Mouse (Mus musculus) left cerebral cortex, postnatal 36 days (tissue): ENCODE data around the gene Kyat1. TPM values are rescaled to one million over a fixed set of nuclear protein-coding genes. Genes with fewer than 3 reads are reported as not detected.

Experiments
- DNase-seq, 2 experiments: peaks; one replicate each; pipeline ENCODE4 v3.0.0; 2021 to 2022; ENCODE audit warnings: low spot score in 2 of 2, mixed read lengths in 1 of 2
- intact Hi-C: fragments of 180-260 bp; cut with DNase I; formaldehyde crosslinking; loops from one replicate; pipeline ENCODE4 v1.15.1; 2025
- total RNA-seq, 2 experiments: library from RNA; stranded (reverse); gene quantifications; 2 replicates each; pipeline ENCODE4 v1.2.3; 2021

The Kyat1 gene
- total RNA-seq: 10 to 100 TPM; 14.2 to 15.4 TPM

- intact Hi-C loops: loop anchor here (1.0 kb wide), 1 partner anchor 32 kb away; the partner anchor contains the start of gene Lrrc8a
- DNase-seq: peak; percentile 88 to 92
Observed at GRCm38 (mm10) chr2:30205629-30206357, at the start of gene Kyat1. Kyat1 (minus strand) TSS chr2:30205847.

DNA sequence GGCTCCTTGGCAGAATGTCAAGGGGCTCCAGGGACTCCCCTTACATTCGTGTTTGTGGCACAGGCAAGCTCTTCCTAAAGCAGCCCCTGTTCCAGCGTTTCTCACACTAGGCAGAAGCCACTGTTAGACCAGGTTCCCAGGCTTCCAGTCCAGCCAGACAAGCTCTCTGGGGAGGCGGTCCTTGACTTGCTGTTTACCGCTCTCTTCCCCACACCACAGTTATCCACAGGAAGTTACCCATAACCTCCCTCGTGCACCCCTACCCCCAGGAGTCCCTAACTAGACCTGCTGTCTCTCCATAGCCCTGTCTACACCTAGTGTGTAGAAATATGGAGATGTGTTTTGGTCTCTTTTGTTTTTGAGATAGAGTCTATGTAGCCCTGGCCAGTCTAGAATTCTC is 48.2 kb upstream of the Kyat1 start:
- intact Hi-C loops: no loop called here

DNA sequence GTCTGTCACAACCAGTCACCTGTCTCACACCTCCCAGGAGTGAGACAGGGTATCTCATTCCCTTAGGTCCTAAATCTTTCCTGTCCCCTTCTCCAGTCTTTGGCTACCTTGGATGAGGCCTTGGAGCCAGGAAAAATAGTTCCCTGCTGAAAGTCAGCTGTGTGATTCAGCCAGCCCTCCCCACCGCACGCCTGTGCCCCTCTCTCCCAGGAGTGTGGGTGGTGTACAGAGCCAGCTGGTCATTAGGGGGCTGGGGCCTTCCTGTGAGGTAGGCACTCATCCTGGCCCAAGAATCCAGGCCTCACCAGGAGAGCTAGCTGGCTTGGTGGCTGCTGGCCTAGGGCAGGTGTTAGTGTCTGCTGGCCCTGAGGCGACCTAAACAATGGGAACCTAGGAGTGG is 46.9 kb upstream of the Kyat1 start:
- no peak for DNase-seq
- intact Hi-C loops: no loop called here

More for the DNA sequence above, 48.2 kb upstream of the Kyat1 start:
- DNase-seq: no peak

GRCm38 (mm10) chr2:30251417-30252104 is 45.9 kb upstream of the Kyat1 start:
- intact Hi-C loops: no loop called here
- no peak for DNase-seq

GRCm38 (mm10) chr2:30250166-30251128 is 44.8 kb upstream of the Kyat1 start:
- DNase-seq: no peak

DNA sequence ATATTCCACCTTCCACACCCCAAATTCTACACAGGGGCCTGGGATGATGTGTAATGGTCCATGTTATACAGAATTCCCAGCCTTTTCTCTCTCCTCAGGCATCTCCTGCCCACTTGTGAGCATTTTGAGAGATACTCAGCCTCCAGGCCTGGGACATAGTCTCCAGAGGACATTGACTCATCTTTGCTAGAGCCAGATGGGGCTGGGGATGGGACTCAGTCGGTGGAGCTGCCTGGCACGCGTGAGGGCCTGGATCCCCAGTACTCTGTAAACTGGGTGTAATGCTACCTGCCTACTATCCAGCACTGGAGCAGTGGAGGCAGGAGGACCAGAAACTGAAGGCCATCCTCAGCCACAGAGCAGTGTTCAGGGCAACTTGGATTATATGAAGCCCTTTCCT is 43.5 kb upstream of the Kyat1 start:
- intact Hi-C loops: no loop called here
- no peak for DNase-seq

More at GRCm38 (mm10) chr2:30250166-30251128, 44.8 kb upstream of the Kyat1 start:
- intact Hi-C loops: no loop called here

DNA sequence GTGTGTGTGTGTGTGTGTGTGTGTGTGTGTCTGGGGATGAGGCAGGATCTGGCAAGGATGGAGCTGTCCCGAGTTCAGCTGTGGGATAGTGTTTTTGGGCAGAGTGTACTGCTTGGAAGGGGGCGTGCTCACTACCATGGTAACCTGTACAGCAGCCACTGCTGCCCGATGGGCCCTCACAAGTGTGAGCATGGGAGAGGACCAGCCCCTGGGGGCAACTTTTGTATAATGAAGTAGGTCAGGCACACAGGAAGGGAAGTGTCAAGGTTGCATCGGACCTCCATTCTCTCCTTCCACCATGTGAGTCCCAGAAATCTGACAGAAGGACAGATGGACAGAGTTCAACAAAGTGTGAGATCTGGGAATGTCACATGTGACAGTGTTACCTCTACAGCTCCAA is 42.0 kb upstream of the Kyat1 start:
- DNase-seq: no peak
- intact Hi-C loops: no loop called here

DNA sequence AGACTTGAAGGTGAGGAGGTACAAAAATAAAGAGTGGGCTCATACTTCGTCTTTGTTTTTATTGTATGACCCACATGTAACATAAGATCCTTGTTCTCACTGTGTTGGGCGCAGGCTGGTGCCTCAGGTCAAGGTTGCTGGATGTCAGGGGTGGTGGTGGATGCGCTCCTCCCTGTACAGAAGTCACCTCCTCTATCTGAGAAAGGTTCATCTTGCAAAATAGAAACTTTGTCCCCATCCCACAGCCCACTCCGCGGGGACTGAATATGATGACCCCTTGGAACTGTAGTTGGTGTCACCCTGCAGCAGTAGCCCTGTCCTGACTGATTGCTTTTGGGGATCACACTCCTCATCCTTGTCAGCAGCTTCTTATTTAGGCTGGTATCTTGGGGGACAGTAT is 41.4 kb upstream of the Kyat1 start:
- intact Hi-C loops: no loop called here
- DNase-seq: no peak

GRCm38 (mm10) chr2:30244595-30245178 is 39.0 kb upstream of the Kyat1 start:
- intact Hi-C loops: no loop called here
- DNase-seq: no peak

GRCm38 (mm10) chr2:30243391-30243790 is 37.7 kb upstream of the Kyat1 start:
- intact Hi-C loops: no loop called here
- no peak for DNase-seq

DNA sequence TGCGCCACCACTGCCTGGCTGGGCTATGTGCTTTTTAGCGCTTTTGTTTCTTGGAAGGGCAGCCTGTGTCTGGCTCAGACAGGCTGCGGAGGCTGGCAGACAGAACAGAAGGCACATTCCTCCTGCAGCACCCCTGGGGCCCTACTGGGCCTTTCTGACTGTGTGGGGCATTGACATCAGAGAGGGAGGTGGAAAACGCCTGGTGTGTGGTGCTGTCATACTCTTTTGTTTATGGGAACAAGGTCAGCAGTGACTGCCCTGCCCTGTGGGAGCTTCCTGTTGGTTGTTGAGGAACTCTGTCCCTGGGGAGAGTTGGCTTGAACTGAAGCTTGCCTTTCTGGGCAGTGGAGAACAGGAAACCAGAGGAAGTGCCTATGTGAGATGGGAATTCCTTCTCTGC is 36.9 kb upstream of the Kyat1 start:
- no peak for DNase-seq

GRCm38 (mm10) chr2:30240267-30240666 is 34.6 kb upstream of the Kyat1 start, which contains the start of gene Gm28035:
Gm28035 (plus strand) TSS chr2:30240567.
- DNase-seq: no peak
- intact Hi-C loops: no loop called here

More for the DNA sequence above, 36.9 kb upstream of the Kyat1 start:
- intact Hi-C loops: no loop called here

GRCm38 (mm10) chr2:30239777-30240176 is 34.1 kb upstream of the Kyat1 start:
- intact Hi-C loops: loop anchor here (10.0 kb wide), 1 partner anchor 65 kb away; the partner anchor contains the start of genes Endog and Spout1
- DNase-seq: no peak

DNA sequence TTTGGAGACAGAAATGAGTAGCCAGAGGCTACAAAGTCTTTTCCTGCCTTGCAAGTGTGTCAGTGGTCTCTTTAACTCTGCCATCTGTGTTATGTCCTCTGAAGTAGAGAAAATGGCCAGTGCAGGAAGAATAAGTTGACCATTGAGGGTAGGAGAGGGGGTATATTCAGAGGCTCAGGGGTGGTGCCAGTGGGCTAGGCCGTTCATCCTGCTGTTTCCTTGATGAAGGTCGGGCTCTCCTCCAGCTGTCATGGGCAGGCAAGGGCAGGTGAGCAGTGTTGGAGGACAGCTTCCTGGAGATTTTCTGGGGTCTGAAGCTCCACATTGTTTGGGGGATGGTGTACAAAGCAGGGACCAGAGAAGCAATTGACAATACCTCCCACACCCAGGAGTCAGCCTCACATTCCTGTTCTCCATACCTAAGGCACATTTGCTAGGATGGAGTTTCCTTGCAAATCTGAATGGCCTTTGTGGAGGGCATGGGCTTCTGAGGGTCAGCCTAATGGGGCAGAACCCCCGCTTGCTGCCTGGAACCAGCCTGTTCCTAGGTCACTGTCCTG is 33.3 kb upstream of the Kyat1 start:
- DNase-seq: no peak
- intact Hi-C loops: loop anchor here (10.0 kb wide), 1 partner anchor 64 kb away; the partner anchor contains the start of genes Endog and Spout1

GRCm38 (mm10) chr2:30237881-30238280 is 32.2 kb upstream of the Kyat1 start:
- DNase-seq: peak; percentile 71 to 73
- intact Hi-C loops: loop anchor here (1.0 to 10.0 kb wide), 3 partner anchors 31 to 63 kb away; partner anchors contain the start of genes Endog, Kyat1 and Spout1

DNA sequence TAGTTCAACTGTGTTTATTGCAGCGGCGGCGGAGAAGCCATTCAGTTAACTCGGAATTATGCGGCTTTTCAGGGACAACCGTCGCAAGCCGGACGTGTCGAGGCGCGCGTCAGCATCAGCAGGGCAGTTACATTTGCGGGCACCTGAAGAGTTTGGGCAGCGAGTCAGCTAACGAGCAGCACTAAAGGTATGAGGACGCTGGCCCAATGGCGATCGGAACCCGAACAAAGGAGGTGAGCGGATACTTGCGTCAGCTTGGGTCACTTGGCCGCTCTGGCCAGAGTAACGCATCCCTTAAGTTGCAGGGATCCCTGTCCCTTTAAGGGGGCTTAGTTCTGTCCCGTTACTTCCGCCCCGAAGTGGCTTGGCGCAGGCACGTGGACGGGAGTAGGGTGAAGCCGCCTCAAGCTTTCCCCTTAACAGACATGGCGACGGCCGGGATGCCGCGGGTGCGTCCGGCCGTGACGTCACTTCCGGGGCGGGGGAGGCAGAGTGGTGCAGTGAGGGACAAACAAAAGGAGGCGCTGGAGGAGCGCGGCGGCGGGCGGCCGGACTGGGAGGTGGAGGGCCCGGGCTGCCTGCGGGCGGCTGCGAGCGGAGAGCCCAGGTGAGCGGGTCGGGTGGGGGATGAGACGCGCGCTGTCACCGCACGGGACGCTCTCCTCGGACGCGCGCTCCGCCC is 31.7 kb upstream of the Kyat1 start, which contains the start of gene Lrrc8a:
TSS of gene Lrrc8a (plus strand) at position 517 of the 682 bp plus-strand sequence.
- DNase-seq: peak; percentile 100
- intact Hi-C loops: loop anchor here (1.0 to 10.0 kb wide), 3 partner anchors 31 to 63 kb away; partner anchors contain the start of genes Endog, Kyat1 and Spout1

GRCm38 (mm10) chr2:30236426-30237198 is 31.0 kb upstream of the Kyat1 start:
- intact Hi-C loops: loop anchor here (1.0 to 10.0 kb wide), 3 partner anchors 31 to 62 kb away; partner anchors contain the start of genes Endog, Kyat1 and Spout1

More at GRCm38 (mm10) chr2:30236426-30237198, 31.0 kb upstream of the Kyat1 start:
- no peak for DNase-seq
